Mouse (Mus musculus) erythroblast, embryonic 14.5 days (primary cell): Measurements from ENCODE around the gene Nudt3.

Source experiments
- GATA1 ChIP-seq: IDR thresholded peaks from 2 replicates; pipeline ENCODE4 v1.6.1; 2012; ENCODE audit warnings: low read length, inconsistent platforms, mixed read lengths
- TAL1 ChIP-seq: IDR thresholded peaks from 3 replicates; pipeline ENCODE4 v1.6.1; 2012; ENCODE audit warnings: low read length, inconsistent platforms, mixed read lengths

GRCm38 (mm10) chr17:27587252-27587651 is 36.0 kb downstream of the Nudt3 start:
- TF ChIP-seq GATA1: no peak
- no peak for TF ChIP-seq TAL1
